Mouse (Mus musculus) embryonic facial prominence, embryonic 10.5 days (tissue): ENCODE measurements around the gene Nxpe4. TPM values are rescaled to one million over a fixed set of nuclear protein-coding genes. Genes with fewer than 3 reads are reported as not detected.
A peak's percentile ranks its signal among the peaks of the same experiment; 100 is the strongest.

Experiments used
- DNase-seq: peaks from one replicate; pipeline ENCODE4 v3.0.0-alpha.2; 2017; ENCODE audit warnings: low spot score
- H3K27ac ChIP-seq: fragments of 300-500 bp; sonication (generic); replicated peaks from 2 replicates; pipeline ENCODE4 v1.5.1; 2016; ENCODE audit warnings: mild to moderate bottlenecking
- H3K27me3 ChIP-seq: fragments of 300-500 bp; sonication (generic); replicated peaks from 2 replicates; pipeline ENCODE4 v1.6.1; 2016; ENCODE audit warnings: low read depth, mild to moderate bottlenecking; ENCODE audit not compliant: poor library complexity, severe bottlenecking
- H3K36me3 ChIP-seq: fragments of 300-500 bp; sonication (generic); replicated peaks from 2 replicates; pipeline ENCODE4 v1.6.1; 2016; ENCODE audit warnings: mild to moderate bottlenecking, moderate library complexity
- H3K4me1 ChIP-seq: fragments of 300-500 bp; sonication (generic); 2 replicates; pipeline ENCODE4 v1.6.1; 2016
- H3K4me3 ChIP-seq: fragments of 300-500 bp; sonication (generic); 2 replicates; pipeline ENCODE4 v1.5.1; 2016; ENCODE audit warnings: mild to moderate bottlenecking, moderate library complexity
- H3K9me3 ChIP-seq: fragments of 300-500 bp; sonication (generic); 2 replicates; pipeline ENCODE4 v1.6.1; 2016; ENCODE audit warnings: mild to moderate bottlenecking
- WGBS: fragments of 180-500 bp; shearing (Covaris S2); methylation state at CpG from one replicate; pipeline ENCODE4 v1.1.7; 2016; 5-methylcytosine and 5-hydroxymethylcytosine counted together
- polyA plus RNA-seq: library from polyadenylated mRNA; unstranded; fragments of >200 nt; fragmentation: Nextera tagmentation; extraction: Ambion mirVana; gene quantifications from 2 replicates; pipeline ENCODE4 v1.2.1, GENCODE M21; 2016

Nxpe4 gene
- polyA plus RNA-seq, 1 experiment from 2014 or later: 5.9 TPM

- Histone ChIP-seq H3K27me3 (no peaks in the 10 kb centered on the region), H3K9me3 (no peaks in the 10 kb centered on the region), H3K4me1 (no peaks in the 10 kb centered on the region), H3K36me3 (no peaks in the 10 kb centered on the region), H3K27ac (no peak overlapping the region), H3K4me3 (no peak overlapping the region)
- no peak for DNase-seq
- WGBS: 88% methylated on average over 3 of the region's 3 CpGs
Observed at GRCm38 (mm10) chr9:48345866-48346265, 184.0 kb downstream of the Nxpe4 start.

GRCm38 (mm10) chr9:48353148-48353698, 191.4 kb downstream of the Nxpe4 start, which contains the start of gene Nxpe2:
Nxpe2 (minus strand) TSS chr9:48353454.
- 42% methylated on average over 2 of the region's 2 CpGs for WGBS
- DNase-seq: no peak
- peak within 1 kb of the TSS; percentile 71 for H3K27ac ChIP-seq
- no peaks in the 10 kb centered on the region for H3K27me3 ChIP-seq
- H3K9me3 ChIP-seq: no peaks in the 10 kb centered on the region
- H3K4me3 ChIP-seq: no peak within 1 kb of the TSS
- no peaks in the 10 kb centered on the region for H3K36me3 ChIP-seq
- H3K4me1 ChIP-seq: peaks cover 26% of the 10 kb centered on the region

GRCm38 (mm10) chr9:48354122-48354521, 192.3 kb downstream of the Nxpe4 start:
- no peaks in the 10 kb centered on the region for H3K27me3 ChIP-seq
- no peaks in the 10 kb centered on the region for H3K9me3 ChIP-seq
- H3K4me1 ChIP-seq: peaks cover 26% of the 10 kb centered on the region
- 47% methylated on average over 4 of the region's 4 CpGs for WGBS
- peak; percentile 68 for DNase-seq
- no peaks in the 10 kb centered on the region for H3K36me3 ChIP-seq
- 0 out of 2 replicates have a peak overlapping the region, but pooled peaks have one; percentile 35 for H3K27ac ChIP-seq
- H3K4me3 ChIP-seq: no peak overlapping the region

GRCm38 (mm10) chr9:48354793-48355192, 193.0 kb downstream of the Nxpe4 start:
- DNase-seq: peak; percentile 69
- Histone ChIP-seq H3K27me3 (no peaks in the 10 kb centered on the region), H3K36me3 (no peaks in the 10 kb centered on the region), H3K27ac (0 out of 2 replicates have a peak overlapping the region, but pooled peaks have one; percentile 11), H3K9me3 (no peaks in the 10 kb centered on the region), H3K4me3 (no peak overlapping the region), H3K4me1 (peaks cover 26% of the 10 kb centered on the region)
- 52% methylated on average over 3 of the region's 3 CpGs for WGBS

- H3K9me3 ChIP-seq: no peaks in the 10 kb centered on the region
- no peak overlapping the region for H3K4me3 ChIP-seq
- H3K27me3 ChIP-seq: no peaks in the 10 kb centered on the region
- 94% methylated on average over 3 of the region's 3 CpGs for WGBS
- H3K27ac ChIP-seq: no peak overlapping the region
- peaks cover 28% of the 10 kb centered on the region for H3K4me1 ChIP-seq
- no peak for DNase-seq
- no peaks in the 10 kb centered on the region for H3K36me3 ChIP-seq
Observed at GRCm38 (mm10) chr9:48357097-48357496, 195.3 kb downstream of the Nxpe4 start.

- Histone ChIP-seq H3K4me1 (peaks cover 9% of the 10 kb centered on the region), H3K27ac (no peak overlapping the region), H3K9me3 (no peaks in the 10 kb centered on the region), H3K36me3 (no peaks in the 10 kb centered on the region), H3K27me3 (no peaks in the 10 kb centered on the region), H3K4me3 (no peak overlapping the region)
- WGBS: 76% methylated on average over 4 of the region's 4 CpGs
- DNase-seq: no peak
Observed at GRCm38 (mm10) chr9:48360826-48361225, 199.0 kb downstream of the Nxpe4 start.

GRCm38 (mm10) chr9:48361815-48362631, 200.2 kb downstream of the Nxpe4 start:
- 61% methylated on average over 14 of the region's 14 CpGs for WGBS
- no peaks in the 10 kb centered on the region for H3K9me3 ChIP-seq
- H3K27me3 ChIP-seq: no peaks in the 10 kb centered on the region
- no peak overlapping the region for H3K4me3 ChIP-seq
- H3K4me1 ChIP-seq: peaks cover 9% of the 10 kb centered on the region
- DNase-seq: no peak
- H3K36me3 ChIP-seq: no peaks in the 10 kb centered on the region
- 0 out of 2 replicates have a peak overlapping the region, but pooled peaks have one; percentile 10 for H3K27ac ChIP-seq

- H3K36me3 ChIP-seq: no peaks in the 10 kb centered on the region
- DNase-seq: no peak
- WGBS: 88% methylated on average over 6 of the region's 6 CpGs
- peaks cover 11% of the 10 kb centered on the region for H3K4me1 ChIP-seq
- no peak overlapping the region for H3K27ac ChIP-seq
- no peaks in the 10 kb centered on the region for H3K9me3 ChIP-seq
- H3K4me3 ChIP-seq: no peak overlapping the region
- no peaks in the 10 kb centered on the region for H3K27me3 ChIP-seq
Observed at GRCm38 (mm10) chr9:48362743-48363142, 200.9 kb downstream of the Nxpe4 start.

GRCm38 (mm10) chr9:48373232-48373878, 211.5 kb downstream of the Nxpe4 start:
- no peak overlapping the region for H3K4me3 ChIP-seq
- 66% methylated on average over 4 of the region's 4 CpGs for WGBS
- DNase-seq: no peak

GRCm38 (mm10) chr9:48374357-48374756, 212.5 kb downstream of the Nxpe4 start:
- H3K4me3 ChIP-seq: no peak overlapping the region
- no peak for DNase-seq
- no peak overlapping the region for H3K27ac ChIP-seq
- no peaks in the 10 kb centered on the region for H3K36me3 ChIP-seq
- no peaks in the 10 kb centered on the region for H3K27me3 ChIP-seq
- WGBS: 65% methylated on average over 2 of the region's 2 CpGs
- H3K4me1 ChIP-seq: no peaks in the 10 kb centered on the region
- no peaks in the 10 kb centered on the region for H3K9me3 ChIP-seq

More at GRCm38 (mm10) chr9:48373232-48373878, 211.5 kb downstream of the Nxpe4 start:
- no peaks in the 10 kb centered on the region for H3K4me1 ChIP-seq
- no peaks in the 10 kb centered on the region for H3K36me3 ChIP-seq
- H3K27ac ChIP-seq: no peak overlapping the region
- no peaks in the 10 kb centered on the region for H3K27me3 ChIP-seq
- no peaks in the 10 kb centered on the region for H3K9me3 ChIP-seq

GRCm38 (mm10) chr9:48388451-48388850, 226.6 kb downstream of the Nxpe4 start:
- H3K27me3 ChIP-seq: no peaks in the 10 kb centered on the region
- no peak overlapping the region for H3K27ac ChIP-seq
- H3K9me3 ChIP-seq: no peaks in the 10 kb centered on the region
- no peak overlapping the region for H3K4me3 ChIP-seq
- H3K36me3 ChIP-seq: no peaks in the 10 kb centered on the region
- WGBS: 80% methylated on average over 4 of the region's 4 CpGs
- DNase-seq: no peak
- H3K4me1 ChIP-seq: no peaks in the 10 kb centered on the region

GRCm38 (mm10) chr9:48389983-48390382, 228.2 kb downstream of the Nxpe4 start:
- no peak overlapping the region for H3K27ac ChIP-seq
- 78% methylated on average over 3 of the region's 3 CpGs for WGBS

More at GRCm38 (mm10) chr9:48389983-48390382, 228.2 kb downstream of the Nxpe4 start:
- no peaks in the 10 kb centered on the region for H3K36me3 ChIP-seq
- H3K4me1 ChIP-seq: no peaks in the 10 kb centered on the region
- H3K9me3 ChIP-seq: no peaks in the 10 kb centered on the region
- H3K27me3 ChIP-seq: no peaks in the 10 kb centered on the region
- no peak overlapping the region for H3K4me3 ChIP-seq
- DNase-seq: no peak
